Mouse (Mus musculus): ENCODE measurements around the gene Rbm19. TPM values are rescaled to one million over a fixed set of nuclear protein-coding genes. Genes with fewer than 3 reads are reported as not detected.

Rbm19 gene
- polyA plus RNA-seq, 1 experiment from 2014 or later: 17.8 TPM

DNA sequence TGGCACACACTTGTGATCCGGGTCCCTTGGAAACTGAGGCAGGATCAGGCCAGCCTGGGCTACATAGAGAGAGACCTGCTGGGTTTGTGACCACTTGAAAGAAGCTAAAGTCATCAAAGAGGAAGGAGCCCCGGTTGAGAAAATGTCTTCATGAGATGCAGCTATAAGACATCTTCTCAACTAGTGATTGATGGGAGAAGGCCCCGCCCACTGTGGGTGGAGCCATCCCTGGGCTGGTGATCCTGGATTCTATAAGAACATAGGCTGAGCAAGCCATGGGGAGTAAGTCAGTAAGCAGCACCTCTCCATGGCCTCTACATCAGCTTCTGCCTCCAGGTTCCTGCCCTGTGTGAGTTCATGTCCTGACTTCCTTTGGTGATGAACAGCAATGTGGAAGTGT is 98.2 kb downstream of the Rbm19 start:
- Histone ChIP-seq H3K36me3 (ENCODE audit: poor library complexity, severe bottlenecking) (no peaks in the 10 kb centered on the region), H3K4me1 (peaks cover 25% of the 10 kb centered on the region), H3K9me3 (replicated peaks) (no peaks in the 10 kb centered on the region), H3K27ac (no peak overlapping the region), H3K4me2 (no peak overlapping the region), H3K4me3 (no peak overlapping the region), H3K27me3 (peaks cover 9% of the 10 kb centered on the region), H3K9ac (no peak overlapping the region)
- 86% methylated on average over 3 of the region's 3 CpGs for WGBS
- no peak for ATAC-seq

DNA sequence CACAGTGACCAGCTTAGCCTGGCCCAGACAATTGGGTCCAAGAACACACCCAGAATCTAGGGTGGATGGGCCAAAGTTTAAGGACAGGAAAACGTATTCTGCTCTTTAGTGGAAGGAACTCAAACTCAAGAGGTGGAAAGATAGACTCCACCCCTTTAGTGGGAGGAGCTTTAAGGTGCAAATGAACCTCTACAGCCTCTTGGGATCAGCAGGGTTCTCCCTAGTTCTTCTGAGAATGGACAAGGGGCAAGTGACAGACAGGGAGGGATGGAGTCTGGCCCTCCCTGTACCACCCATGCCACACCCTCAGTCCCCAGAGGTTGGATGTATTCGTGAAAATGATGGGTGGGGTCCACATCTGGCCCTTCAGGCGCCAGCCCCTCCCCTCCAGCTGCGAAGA is 105.0 kb downstream of the Rbm19 start:
- ATAC-seq: no peak
- H3K4me1 ChIP-seq: peaks cover 12% of the 10 kb centered on the region
- no peak overlapping the region for H3K4me3 ChIP-seq
- no peaks in the 10 kb centered on the region for H3K36me3 ChIP-seq (ENCODE audit: poor library complexity, severe bottlenecking)
- H3K27ac ChIP-seq: no peak overlapping the region
- no peaks in the 10 kb centered on the region for H3K9me3 ChIP-seq (replicated peaks)
- no peak overlapping the region for H3K9ac ChIP-seq
- WGBS: 13% methylated on average over 4 of the region's 4 CpGs
- peaks cover 7% of the 10 kb centered on the region for H3K27me3 ChIP-seq
- H3K4me2 ChIP-seq: no peak overlapping the region

DNA sequence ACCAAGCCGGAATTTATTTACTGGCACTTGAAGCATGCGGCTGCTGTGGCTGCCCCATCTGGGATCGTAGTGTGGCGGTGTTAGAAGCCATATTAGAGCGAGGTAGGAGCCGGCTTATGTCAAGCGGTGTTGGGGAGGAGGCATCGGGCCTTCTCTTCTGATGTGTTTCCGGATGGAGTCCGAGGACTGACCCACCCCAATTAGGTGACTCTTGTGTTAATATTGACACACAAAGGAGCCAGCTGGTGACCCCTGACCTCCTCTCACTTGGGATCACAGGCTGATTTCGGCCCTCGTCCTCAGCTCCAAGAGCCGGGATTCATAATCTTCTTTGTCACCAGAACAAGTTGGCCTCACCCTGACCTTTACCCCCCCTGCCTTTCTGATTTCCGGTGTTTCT is 109.1 kb downstream of the Rbm19 start:
- Histone ChIP-seq H3K4me3 (no peak overlapping the region), H3K36me3 (ENCODE audit: poor library complexity, severe bottlenecking) (no peaks in the 10 kb centered on the region), H3K9ac (no peak overlapping the region), H3K4me2 (no peak overlapping the region), H3K4me1 (peaks cover 12% of the 10 kb centered on the region; the same call in 1 of the 2 replicates), H3K27me3 (peaks cover 19% of the 10 kb centered on the region), H3K9me3 (replicated peaks) (no peaks in the 10 kb centered on the region), H3K27ac (no peak overlapping the region)
- WGBS: 21% methylated on average over 14 of the region's 14 CpGs
- ATAC-seq: no peak

DNA sequence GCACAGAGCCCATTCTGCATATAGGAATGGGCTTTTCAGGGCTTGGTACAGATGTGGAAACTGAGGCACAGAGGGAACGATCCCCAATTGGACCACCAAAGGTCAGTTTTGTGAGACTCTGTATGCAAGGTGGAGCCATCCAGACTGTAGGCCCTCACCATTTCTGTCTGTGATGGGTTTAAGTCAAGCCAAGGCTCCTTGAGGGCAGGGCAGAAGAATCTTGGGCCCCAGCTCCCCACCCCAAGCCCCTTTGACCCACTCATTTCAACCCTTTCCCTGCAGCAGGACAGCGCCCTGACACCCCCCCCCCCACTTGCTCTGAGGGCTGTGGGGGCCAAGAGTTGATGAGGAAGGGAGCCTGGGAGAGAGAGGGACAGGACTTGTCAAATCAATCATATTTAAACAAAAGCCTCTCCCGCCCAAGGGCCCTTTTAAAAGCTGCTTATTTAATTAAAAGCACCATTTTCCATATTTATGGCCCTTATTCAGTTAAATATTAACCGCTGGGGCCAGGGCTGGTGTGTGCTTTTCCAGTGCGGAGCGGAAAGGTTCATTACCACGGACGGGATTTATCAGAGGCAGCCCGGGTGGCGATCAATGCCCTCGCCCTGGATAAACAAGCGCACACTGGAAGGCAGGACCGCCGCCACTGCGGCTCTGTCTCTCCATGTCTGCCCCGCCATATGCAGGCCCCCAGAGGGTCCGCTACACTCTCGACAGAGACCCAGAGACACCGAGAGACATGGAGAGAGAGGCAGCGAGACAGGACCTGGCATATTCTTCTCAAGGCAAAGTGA is 112.5 kb downstream of the Rbm19 start:
- no peak overlapping the region for H3K9ac ChIP-seq
- no peak for ATAC-seq
- H3K36me3 ChIP-seq (ENCODE audit: poor library complexity, severe bottlenecking): no peaks in the 10 kb centered on the region
- H3K27me3 ChIP-seq: peaks cover 13% of the 10 kb centered on the region; the same call in 1 of the 2 replicates
- no peaks in the 10 kb centered on the region for H3K9me3 ChIP-seq (replicated peaks)
- H3K27ac ChIP-seq: no peak overlapping the region
- 55% methylated on average over 20 of the region's 20 CpGs for WGBS
- H3K4me3 ChIP-seq: no peak overlapping the region
- H3K4me2 ChIP-seq: no peak overlapping the region
- H3K4me1 ChIP-seq: peaks cover 35% of the 10 kb centered on the region

DNA sequence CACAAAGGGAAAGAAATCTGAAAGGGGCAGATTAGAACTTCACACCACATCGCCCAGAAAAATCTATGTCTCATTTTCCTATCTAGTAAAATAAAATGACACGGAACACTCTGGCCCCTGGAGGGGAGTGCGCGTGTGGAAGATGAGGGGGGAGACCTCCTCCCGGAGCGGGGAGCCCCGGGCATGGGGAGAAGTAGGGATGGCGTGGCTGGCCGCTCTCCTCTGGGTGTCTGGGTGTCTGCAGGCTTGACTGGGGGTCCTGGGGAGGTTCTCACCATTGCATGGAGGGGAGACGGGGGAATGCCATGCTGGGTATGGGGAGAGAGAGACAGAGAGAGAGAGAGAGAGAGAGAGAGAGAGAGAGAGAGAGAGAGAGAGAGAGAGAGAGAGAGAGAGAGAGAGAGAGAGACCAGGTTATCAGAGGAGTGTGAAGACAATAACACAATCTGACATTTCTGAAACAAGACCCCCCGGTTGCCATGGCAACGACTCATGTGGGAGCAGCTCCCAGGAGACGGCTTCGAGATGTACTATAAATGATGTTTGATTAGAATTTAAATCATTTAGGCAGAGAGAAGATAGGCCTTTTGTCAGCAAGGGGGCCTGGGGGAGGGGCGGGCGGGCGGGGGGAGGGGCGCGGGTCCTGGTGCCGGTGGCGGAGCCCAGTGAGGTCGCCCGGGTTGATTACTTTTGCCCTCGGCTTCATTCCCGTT is 115.3 kb downstream of the Rbm19 start:
- Histone ChIP-seq H3K9ac (peak overlapping the region; percentile 59), H3K4me3 (peak overlapping the region; percentile 19), H3K4me2 (peak overlapping the region; percentile 60), H3K27ac (peak overlapping the region; percentile 92), H3K36me3 (ENCODE audit: poor library complexity, severe bottlenecking) (no peaks in the 10 kb centered on the region), H3K4me1 (peaks cover 49% of the 10 kb centered on the region), H3K27me3 (peaks cover 13% of the 10 kb centered on the region; the same call in 1 of the 2 replicates), H3K9me3 (replicated peaks) (no peaks in the 10 kb centered on the region)
- ATAC-seq: peak; percentile 65
- 5% methylated on average over 25 of the region's 25 CpGs for WGBS

DNA sequence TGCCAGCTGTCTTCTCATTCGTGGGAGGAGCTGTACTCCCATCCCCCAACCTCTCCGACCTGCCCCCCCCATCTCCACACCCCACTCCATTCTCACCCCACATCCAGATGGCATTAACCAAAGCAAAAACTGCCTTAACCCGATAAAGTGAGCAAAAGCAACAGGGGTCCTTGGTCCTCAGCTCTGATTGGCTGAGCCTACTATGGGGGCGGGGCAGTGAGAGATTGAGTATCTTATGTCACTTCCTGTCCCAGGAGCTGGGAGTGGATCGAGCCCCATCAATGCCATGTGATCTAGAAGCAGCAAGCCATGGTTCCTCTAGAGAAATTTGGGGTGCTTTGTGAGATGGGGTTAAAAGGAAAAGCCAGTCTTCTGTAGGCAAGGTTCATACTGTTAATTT is 118.9 kb downstream of the Rbm19 start:
- no peaks in the 10 kb centered on the region; the same call in 1 of the 2 replicates for H3K9me3 ChIP-seq (replicated peaks)
- peaks cover 46% of the 10 kb centered on the region for H3K4me1 ChIP-seq
- H3K9ac ChIP-seq: no peak overlapping the region
- no peaks in the 10 kb centered on the region for H3K36me3 ChIP-seq (ENCODE audit: poor library complexity, severe bottlenecking)
- 72% methylated on average over 5 of the region's 5 CpGs for WGBS
- H3K4me3 ChIP-seq: no peak overlapping the region
- H3K27ac ChIP-seq: peak overlapping the region; percentile 82
- peak; percentile 31 for ATAC-seq
- H3K27me3 ChIP-seq: 0 out of 2 replicates have a peak, but pooled peaks cover under 1% of the 10 kb centered on the region
- no peak overlapping the region; the same call in 1 of the 2 replicates for H3K4me2 ChIP-seq

DNA sequence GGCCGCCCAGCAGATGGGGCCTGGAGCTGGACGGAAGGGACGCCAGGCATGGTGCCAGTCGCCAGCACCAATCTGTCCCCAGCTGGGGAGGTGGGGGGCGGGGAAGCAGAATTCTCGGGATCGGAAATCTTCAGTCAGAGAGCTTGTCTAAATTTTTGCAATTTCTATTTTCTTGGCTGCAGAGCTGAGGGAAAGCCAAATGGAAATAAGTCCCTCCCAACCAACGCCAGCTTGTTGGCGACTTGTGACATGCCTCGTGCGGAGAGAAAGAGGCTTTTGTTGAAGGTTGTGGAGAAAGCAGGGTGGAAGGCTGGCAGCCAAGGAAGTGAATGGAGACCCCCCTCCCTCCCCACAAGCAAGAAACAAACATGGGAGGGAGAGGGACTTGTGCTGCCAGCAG is 119.3 kb downstream of the Rbm19 start:
- Histone ChIP-seq H3K4me2 (no peak overlapping the region; the same call in 1 of the 2 replicates), H3K36me3 (ENCODE audit: poor library complexity, severe bottlenecking) (no peaks in the 10 kb centered on the region), H3K4me3 (no peak overlapping the region), H3K27me3 (no peaks in the 10 kb centered on the region), H3K9me3 (replicated peaks) (no peaks in the 10 kb centered on the region; the same call in 1 of the 2 replicates), H3K9ac (no peak overlapping the region), H3K27ac (peak overlapping the region; percentile 82), H3K4me1 (peaks cover 44% of the 10 kb centered on the region)
- ATAC-seq: peak; percentile 43
- 38% methylated on average over 11 of the region's 11 CpGs for WGBS

DNA sequence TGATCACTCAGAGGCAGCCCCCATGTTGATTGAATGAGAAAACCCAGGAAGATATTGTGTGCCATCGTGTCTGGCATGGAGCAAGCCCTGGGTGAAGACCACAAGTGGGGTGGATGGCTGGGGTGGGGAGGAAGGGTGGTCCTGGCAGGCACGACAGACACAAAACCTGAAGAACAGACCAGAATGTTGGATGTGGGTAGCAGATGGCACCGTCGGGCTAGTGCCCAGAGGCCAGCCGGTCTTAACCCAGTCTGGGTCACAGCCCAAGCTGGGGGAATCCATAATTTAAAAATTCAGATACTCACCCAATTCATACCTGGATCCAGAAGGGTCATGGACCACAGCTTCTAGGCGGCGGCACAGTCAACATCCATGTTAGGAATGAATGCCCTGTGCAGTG is 123.8 kb downstream of the Rbm19 start:
- no peak overlapping the region for H3K9ac ChIP-seq
- 0 out of 2 replicates have a peak, but pooled peaks cover 4% of the 10 kb centered on the region for H3K27me3 ChIP-seq
- 97% methylated on average over 7 of the region's 7 CpGs for WGBS
- peaks cover 13% of the 10 kb centered on the region for H3K4me1 ChIP-seq
- no peak overlapping the region for H3K4me3 ChIP-seq
- ATAC-seq: no peak
- no peaks in the 10 kb centered on the region; the same call in 1 of the 2 replicates for H3K9me3 ChIP-seq (replicated peaks)
- no peak overlapping the region for H3K4me2 ChIP-seq
- no peaks in the 10 kb centered on the region for H3K36me3 ChIP-seq (ENCODE audit: poor library complexity, severe bottlenecking)
- H3K27ac ChIP-seq: no peak overlapping the region

DNA sequence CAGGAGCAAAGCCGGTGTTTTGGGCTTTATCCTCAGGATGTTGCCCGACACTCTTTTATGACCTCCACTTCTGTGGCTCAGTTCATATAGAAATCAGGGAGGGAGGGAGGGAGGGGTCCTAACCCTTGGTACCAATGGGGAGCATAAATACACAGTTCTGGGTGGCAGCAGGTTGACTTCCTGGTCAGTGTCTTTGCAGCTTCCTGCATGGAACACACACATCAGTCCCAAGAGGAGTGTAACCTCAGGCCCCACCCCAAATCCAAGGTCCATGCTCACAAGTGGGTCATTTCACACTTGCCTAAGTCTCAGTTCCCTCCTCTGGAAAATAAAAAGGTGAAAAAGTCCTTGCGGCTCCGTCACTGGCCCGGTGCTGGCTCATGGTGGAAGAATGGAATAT is 129.1 kb downstream of the Rbm19 start:
- ATAC-seq: no peak
- no peaks in the 10 kb centered on the region for H3K36me3 ChIP-seq (ENCODE audit: poor library complexity, severe bottlenecking)
- 0 out of 2 replicates have a peak, but pooled peaks cover 4% of the 10 kb centered on the region for H3K27me3 ChIP-seq
- H3K4me2 ChIP-seq: no peak overlapping the region
- H3K9ac ChIP-seq: no peak overlapping the region
- H3K4me1 ChIP-seq: no peaks in the 10 kb centered on the region
- no peak overlapping the region for H3K4me3 ChIP-seq
- WGBS: 81% methylated on average over 5 of the region's 5 CpGs
- no peak overlapping the region for H3K27ac ChIP-seq
- H3K9me3 ChIP-seq (replicated peaks): no peaks in the 10 kb centered on the region
